Mouse (Mus musculus) lung, postnatal 14 days (tissue): ENCODE data around the gene Tsen54.

ENCODE experiments used
- DNase-seq: peaks from one replicate; pipeline ENCODE4 v3.0.0; 2021

Gene Tsen54

DNA sequence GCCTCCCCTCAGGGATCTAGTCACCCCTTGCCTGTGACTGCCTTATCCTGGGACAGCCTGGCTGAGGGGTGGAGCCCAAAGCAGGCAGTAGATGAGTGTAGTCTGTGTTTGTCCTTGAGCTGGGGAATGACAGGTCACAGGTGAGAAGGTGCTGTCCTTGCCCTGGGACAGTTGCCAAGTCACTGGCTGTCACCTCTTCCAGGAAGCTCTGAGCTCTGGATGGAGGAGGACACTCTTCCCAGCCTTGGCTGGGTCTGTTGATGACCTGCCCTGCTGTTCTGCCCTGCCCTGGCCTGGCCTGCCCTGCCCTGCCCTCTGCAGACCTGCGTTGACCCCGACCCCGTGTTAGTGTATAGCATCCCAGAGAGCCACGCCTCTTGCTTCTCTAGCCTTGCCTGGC is 57.9 kb downstream of the Tsen54 start:
- no peak for DNase-seq
